Mouse (Mus musculus) liver, embryonic 14.5 days (tissue): ENCODE data around the gene C1qtnf6. TPM values are rescaled to one million over a fixed set of nuclear protein-coding genes. Genes with fewer than 3 reads are reported as not detected.

Experiments used
- ATAC-seq: fragments of 200-750 bp; cut with Nextera tagmentation; 2 replicates; pipeline ENCODE4 v1.8.0; 2017; ENCODE audit warnings: moderate number of reproducible peaks, mild to moderate bottlenecking, moderate library complexity; ENCODE audit not compliant: insufficient read depth
- DNase-seq, 3 experiments: peaks; one replicate each; pipeline ENCODE4 v3.0.0-alpha.2; 2012 to 2013; ENCODE audit warnings: low read depth in 3 of 3, low spot score in 3 of 3
- H3K27ac ChIP-seq: fragments of 300-500 bp; sonication (generic); 2 replicates; pipeline ENCODE4 v1.5.1; 2014; ENCODE audit warnings: moderate library complexity, mild to moderate bottlenecking, control low read depth, inconsistent platforms
- H3K27me3 ChIP-seq: fragments of 300-500 bp; sonication (generic); 2 replicates; pipeline ENCODE4 v1.6.1; 2014; ENCODE audit warnings: mild to moderate bottlenecking, low read length, moderate library complexity; ENCODE audit not compliant: control insufficient read depth, insufficient read depth
- H3K36me3 ChIP-seq: fragments of 300-500 bp; sonication (generic); replicated peaks from 2 replicates; pipeline ENCODE4 v1.6.1; 2014; ENCODE audit warnings: low read depth; ENCODE audit not compliant: control insufficient read depth, insufficient read depth
- H3K4me1 ChIP-seq, 2 experiments: fragments of 200-500 bp in 1 of 2; fragments of 300-500 bp in 1 of 2; sonication (generic) in 1 of 2; replicated peaks; 2 replicates each; pipeline ENCODE4 v1.6.1; 2012 to 2014; ENCODE audit warnings: antibody characterized with exemption in 1 of 2, inconsistent platforms in 1 of 2, low read length in 1 of 2; ENCODE audit not compliant: control insufficient read depth in 2 of 2, insufficient read depth in 2 of 2
- H3K4me2 ChIP-seq: fragments of 300-500 bp; sonication (generic); 2 replicates; pipeline ENCODE4 v1.6.1; 2014; ENCODE audit warnings: low read depth, mild to moderate bottlenecking, control low read depth, moderate library complexity
- H3K4me3 ChIP-seq, 2 experiments: fragments of 200-500 bp in 1 of 2; fragments of 300-500 bp in 1 of 2; sonication (generic) in 1 of 2; 2 replicates each; pipeline ENCODE4 v1.5.1; 2012 to 2014; ENCODE audit warnings: low read depth in 2 of 2, low read length in 2 of 2, mild to moderate bottlenecking in 2 of 2, control low read depth in 1 of 2, inconsistent platforms in 1 of 2, moderate library complexity in 1 of 2; ENCODE audit not compliant: insufficient read depth in 1 of 2
- H3K9ac ChIP-seq: fragments of 300-500 bp; sonication (generic); replicated peaks from 2 replicates; pipeline ENCODE4 v1.6.1; 2014; ENCODE audit warnings: mild to moderate bottlenecking, control low read depth, moderate library complexity
- H3K9me3 ChIP-seq: fragments of 300-500 bp; sonication (generic); 2 replicates; pipeline ENCODE4 v1.6.1; 2016; ENCODE audit warnings: low read length, mixed read lengths; ENCODE audit not compliant: control insufficient read depth
- CTCF ChIP-seq: IDR thresholded peaks from 2 replicates; pipeline ENCODE4 v1.5.1; 2016; ENCODE audit warnings: antibody characterized with exemption, low read depth, control low read depth
- EP300 ChIP-seq: IDR thresholded peaks from 2 replicates; pipeline ENCODE4 v1.6.1; 2016; ENCODE audit warnings: antibody characterized with exemption, low read depth
- WGBS: fragments of 180-500 bp; shearing (Covaris S2); extraction: QIAGEN DNeasy Blood & Tissue Kit; methylation state at CpG from one replicate; pipeline ENCODE4 v1.1.7; 2014; ENCODE audit not compliant: insufficient replicate concordance; 5-methylcytosine and 5-hydroxymethylcytosine counted together
- polyA plus RNA-seq, 2 experiments: library from polyadenylated mRNA; depleted of rRNA in 1 of 2; stranded (reverse) in 1 of 2; unstranded in 1 of 2; fragments of >200 nt; fragmentation: Nextera tagmentation in 1 of 2; extraction: Ambion mirVana in 1 of 2; gene quantifications; 2 replicates each; pipeline versions ENCODE4 v1.2.1 to v1.2.3; 2012 to 2014

C1qtnf6 gene
- polyA plus RNA-seq, 2 experiments: 4.6 to 5.0 TPM

DNA sequence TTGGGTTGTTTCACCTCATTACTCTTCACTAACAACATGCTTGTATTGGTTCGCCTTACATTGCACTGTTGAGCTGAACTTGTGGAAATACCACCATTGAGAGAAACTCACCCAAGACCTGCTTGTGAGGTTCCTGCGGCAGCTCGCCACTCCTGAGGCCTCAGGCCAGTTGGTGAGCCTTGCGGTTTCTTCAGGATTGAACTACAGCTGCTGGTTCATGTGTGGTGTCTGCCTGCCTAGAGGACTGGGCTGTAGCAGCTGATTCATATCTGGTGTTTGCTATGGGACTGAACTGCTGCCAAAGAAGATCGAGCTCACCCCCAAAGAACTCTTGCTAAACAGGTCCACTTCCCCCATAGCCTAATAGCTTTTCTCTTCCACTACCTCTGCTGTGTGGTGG lies 26.4 kb downstream of the C1qtnf6 start:
- WGBS: 61% methylated on average over 5 of the region's 5 CpGs
- H3K9me3 ChIP-seq: no peaks in the 10 kb centered on the region
- H3K9ac ChIP-seq: no peak overlapping the region
- no peak for DNase-seq
- no peak overlapping the region for H3K4me2 ChIP-seq
- H3K36me3 ChIP-seq: no peaks in the 10 kb centered on the region
- no peak overlapping the region for H3K4me3 ChIP-seq
- no peaks in the 10 kb centered on the region; a peak in 1 of 4 replicates for H3K4me1 ChIP-seq
- H3K27ac ChIP-seq: no peak overlapping the region
- no peak for ATAC-seq
- H3K27me3 ChIP-seq: no peaks in the 10 kb centered on the region
- TF ChIP-seq CTCF (no peak), EP300 (no peak)

DNA sequence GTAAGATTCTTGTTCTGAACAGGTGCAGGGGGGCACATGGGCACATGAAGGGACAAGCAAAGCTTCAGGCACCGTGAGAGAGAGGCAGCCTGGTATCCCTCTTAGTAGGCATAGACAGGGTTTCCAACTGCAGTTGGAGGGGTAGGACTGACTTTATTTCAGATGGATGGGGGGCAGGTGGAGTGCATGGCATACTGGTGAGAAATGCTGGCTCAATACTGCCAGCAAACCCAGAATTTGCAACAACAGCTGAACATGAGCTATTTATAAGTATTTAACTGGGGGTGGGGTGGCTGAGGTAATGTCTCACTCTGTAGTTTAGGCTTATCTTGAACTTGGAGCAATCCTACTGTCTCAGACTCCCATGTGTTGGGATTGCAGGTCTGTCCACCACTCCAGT lies 27.2 kb downstream of the C1qtnf6 start:
- DNase-seq (no peak), ATAC-seq (no peak)
- H3K9ac ChIP-seq: no peak overlapping the region
- no peak overlapping the region for H3K4me3 ChIP-seq
- H3K27ac ChIP-seq: no peak overlapping the region
- H3K27me3 ChIP-seq: no peaks in the 10 kb centered on the region
- no peaks in the 10 kb centered on the region for H3K36me3 ChIP-seq
- TF ChIP-seq EP300 (no peak), CTCF (no peak)
- H3K4me2 ChIP-seq: no peak overlapping the region
- no peaks in the 10 kb centered on the region for H3K9me3 ChIP-seq
- WGBS: 41% methylated on average over 1 of the region's 1 CpGs
- no peaks in the 10 kb centered on the region for H3K4me1 ChIP-seq

DNA sequence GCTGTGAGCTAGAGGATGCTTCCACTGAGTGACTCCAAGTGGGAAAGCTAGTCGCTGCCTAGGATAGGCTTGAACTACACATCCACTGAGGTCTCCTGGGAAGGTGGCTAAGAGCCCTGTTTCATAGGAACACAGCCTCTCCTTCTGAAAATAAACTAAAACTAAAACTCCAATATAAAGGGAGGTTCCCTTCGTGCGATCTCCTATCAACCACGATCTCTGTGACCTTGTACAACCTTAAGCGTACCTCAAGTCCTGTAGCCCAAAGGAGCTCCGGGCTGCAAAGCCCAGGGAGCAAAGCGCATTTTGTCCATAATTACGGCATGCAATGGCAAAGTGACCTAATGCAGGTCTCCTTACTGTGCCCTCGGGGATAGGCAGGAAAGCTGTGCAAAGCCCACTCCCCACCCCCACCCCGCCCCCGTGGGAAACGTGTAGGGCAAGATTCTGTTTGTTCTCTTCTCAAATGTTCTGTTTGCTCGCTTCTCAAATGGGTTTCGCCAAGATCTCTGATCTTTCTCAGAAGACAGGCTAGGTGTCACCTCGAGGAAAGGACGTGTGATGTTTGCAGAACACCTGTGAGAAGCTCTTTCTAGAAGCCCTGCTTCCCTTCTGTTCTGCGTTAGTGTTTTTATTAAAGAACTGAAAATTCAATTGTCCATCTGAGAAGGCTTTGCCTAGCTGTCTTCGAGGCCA lies 28.6 kb downstream of the C1qtnf6 start:
- WGBS: 65% methylated on average over 18 of the region's 18 CpGs
- TF ChIP-seq EP300: no peak
- TF ChIP-seq CTCF: no peak
- Histone ChIP-seq H3K9me3 (no peaks in the 10 kb centered on the region), H3K4me3 (no peak overlapping the region), H3K4me1 (no peaks in the 10 kb centered on the region), H3K27me3 (no peaks in the 10 kb centered on the region), H3K9ac (no peak overlapping the region), H3K4me2 (no peak overlapping the region), H3K27ac (no peak overlapping the region), H3K36me3 (no peaks in the 10 kb centered on the region)
- no peak for DNase-seq
- no peak for ATAC-seq

DNA sequence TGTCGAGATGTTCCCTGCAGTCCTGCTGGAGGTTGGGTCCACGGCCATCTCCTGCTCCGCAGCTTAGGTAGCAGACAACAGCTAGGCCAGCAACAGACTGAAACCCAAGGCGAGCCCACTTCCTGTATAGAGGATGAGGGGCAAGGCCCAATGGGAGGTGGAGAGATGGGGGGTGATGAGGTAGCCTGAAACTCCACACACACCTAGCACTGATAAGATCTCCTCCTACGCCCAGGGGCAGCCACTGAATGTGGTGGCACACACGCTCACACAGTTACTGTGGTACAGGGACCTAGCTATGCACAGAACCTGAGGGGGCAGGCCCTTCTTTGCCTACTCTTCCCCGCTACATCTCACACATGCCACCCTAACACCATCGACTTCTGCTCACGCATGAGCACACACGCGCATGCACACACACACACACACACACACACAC lies 36.2 kb downstream of the C1qtnf6 start, which contains the start of gene Il2rb:
Gene Il2rb, minus strand, starts transcription at position 304 of the 439 bp plus-strand sequence.
- H3K4me1 ChIP-seq: peaks cover 0 to 4% of the 10 kb centered on the region in 2 experiments; a peak in 1 of 4 replicates
- no peaks in the 10 kb centered on the region for H3K36me3 ChIP-seq
- no peaks in the 10 kb centered on the region for H3K27me3 ChIP-seq
- H3K9ac ChIP-seq: no peak within 1 kb of the TSS
- TF ChIP-seq EP300 (no peak), CTCF (no peak)
- 70% methylated on average over 11 of the region's 11 CpGs for WGBS
- ATAC-seq (no peak), DNase-seq (no peak)
- no peak within 1 kb of the TSS for H3K4me3 ChIP-seq
- no peak within 1 kb of the TSS for H3K27ac ChIP-seq
- no peaks in the 10 kb centered on the region for H3K9me3 ChIP-seq
- no peak within 1 kb of the TSS for H3K4me2 ChIP-seq

DNA sequence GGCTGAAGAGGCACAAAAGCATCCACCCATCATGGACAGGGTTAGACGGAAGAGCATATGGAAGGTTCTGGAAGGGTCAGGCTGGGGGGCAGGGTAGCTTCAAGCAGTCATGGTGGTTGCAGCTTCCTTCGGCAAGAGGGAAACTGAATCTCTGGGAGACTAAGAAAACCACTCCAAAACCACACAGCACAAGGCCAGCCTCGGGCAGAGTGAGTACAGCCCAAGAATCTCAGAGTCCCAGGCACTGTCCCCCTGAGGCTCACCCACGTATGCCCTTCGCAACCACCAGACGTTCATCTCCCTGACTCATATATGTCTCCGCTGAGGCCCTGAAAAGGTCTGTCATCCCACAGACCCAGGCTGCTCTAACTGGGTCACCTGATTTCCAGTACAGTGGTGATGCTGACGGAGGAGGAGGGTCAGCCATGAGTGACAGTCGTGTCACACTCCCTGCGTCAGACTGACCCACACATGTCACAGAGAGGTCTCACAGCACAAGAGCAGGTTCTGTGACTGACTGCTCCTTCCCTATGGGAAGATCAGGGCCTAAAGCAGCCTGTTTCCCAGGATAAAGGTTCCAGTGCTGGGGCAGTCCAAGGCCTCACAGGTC lies 37.7 kb downstream of the C1qtnf6 start:
- Histone ChIP-seq H3K4me2 (no peak overlapping the region), H3K27me3 (no peaks in the 10 kb centered on the region), H3K9ac (no peak overlapping the region), H3K9me3 (no peaks in the 10 kb centered on the region), H3K4me1 (peaks cover 0 to 4% of the 10 kb centered on the region in 2 experiments; a peak in 1 of 4 replicates), H3K27ac (no peak overlapping the region), H3K36me3 (no peaks in the 10 kb centered on the region), H3K4me3 (no peak overlapping the region)
- no peak for ATAC-seq
- 60% methylated on average over 10 of the region's 10 CpGs for WGBS
- TF ChIP-seq CTCF: no peak
- TF ChIP-seq EP300: no peak
- DNase-seq: no peak
